Mouse (Mus musculus) cerebellum, adult 9-11 months (tissue): ENCODE measurements at regions not wholly inside any gene's neighbourhood (a gene's known extent, or its start where the extent isn't known, plus 50 kb on each side); places are given as distances from the start of the nearest gene placed in this dataset.

ENCODE experiments used
- DNase-seq: peaks from one replicate; pipeline ENCODE4 v3.0.0; 2022

GRCm38 (mm10) chr3:120123155-120123554, 338.9 kb upstream of the Ptbp2 start:
- DNase-seq, result no peak

- no peak for DNase-seq
Observed at GRCm38 (mm10) chr3:120083171-120083932, 299.1 kb upstream of the Ptbp2 start.

GRCm38 (mm10) chr3:120073528-120073927, 289.3 kb upstream of the Ptbp2 start:
- DNase-seq, result no peak

- no peak for DNase-seq
Observed at GRCm38 (mm10) chr3:120065714-120066113, 281.4 kb upstream of the Ptbp2 start.

GRCm38 (mm10) chr3:120064854-120065480, 280.7 kb upstream of the Ptbp2 start:
- DNase-seq, result no peak

GRCm38 (mm10) chr3:120062264-120062663, 278.0 kb upstream of the Ptbp2 start:
- DNase-seq, result no peak

- no peak for DNase-seq
Observed at GRCm38 (mm10) chr3:120059959-120060358, 275.7 kb upstream of the Ptbp2 start.

- DNase-seq, result no peak
Observed at GRCm38 (mm10) chr3:120055216-120056154, 271.2 kb upstream of the Ptbp2 start.

- DNase-seq, result no peak
Observed at GRCm38 (mm10) chr3:120047238-120047637, 263.0 kb upstream of the Ptbp2 start.

- DNase-seq, result no peak
Observed at GRCm38 (mm10) chr3:120037526-120037925, 253.3 kb upstream of the Ptbp2 start.

GRCm38 (mm10) chr3:120019826-120020683, 235.8 kb upstream of the Ptbp2 start:
- no peak for DNase-seq

GRCm38 (mm10) chr3:120015376-120015775, 231.1 kb upstream of the Ptbp2 start:
- no peak for DNase-seq

GRCm38 (mm10) chr3:120011861-120012260, 227.6 kb upstream of the Ptbp2 start:
- DNase-seq, result no peak

- DNase-seq, result no peak
Observed at GRCm38 (mm10) chr3:120008110-120008509, 223.8 kb upstream of the Ptbp2 start.

GRCm38 (mm10) chr3:120004588-120004987, 220.3 kb upstream of the Ptbp2 start:
- no peak for DNase-seq

- DNase-seq, result no peak
Observed at GRCm38 (mm10) chr3:120000281-120000680, 216.0 kb upstream of the Ptbp2 start.

- DNase-seq, result no peak
Observed at GRCm38 (mm10) chr3:119996258-119996988, 212.2 kb upstream of the Ptbp2 start.

- peak; percentile 11 for DNase-seq
Observed at GRCm38 (mm10) chr3:119995781-119996180, 211.5 kb upstream of the Ptbp2 start.

GRCm38 (mm10) chr3:119987245-119987852, 203.1 kb upstream of the Ptbp2 start:
- no peak for DNase-seq

GRCm38 (mm10) chr3:119977349-119977748, 193.1 kb upstream of the Ptbp2 start:
- DNase-seq, result no peak

- DNase-seq, result no peak
Observed at GRCm38 (mm10) chr3:119976363-119976762, 192.1 kb upstream of the Ptbp2 start.
